Mouse (Mus musculus) CH12.LX (cell line): Measurements from ENCODE around the gene Kcnj15. TPM values are rescaled to one million over a fixed set of nuclear protein-coding genes. Genes with fewer than 3 reads are reported as not detected.
A peak's percentile ranks its signal among the peaks of the same experiment; 100 is the strongest.

Experiments
- DNase-seq: peaks from one replicate; pipeline ENCODE4 v3.0.0-alpha.2; 2013; ENCODE audit errors: extremely low read depth
- H3K27ac ChIP-seq: 2 replicates; pipeline ENCODE4 v1.5.1; 2012; ENCODE audit warnings: low read depth, mild to moderate bottlenecking, control low read depth, moderate library complexity; ENCODE audit not compliant: insufficient read depth
- H3K27me3 ChIP-seq: replicated peaks from 2 replicates; pipeline ENCODE3; 2012; ENCODE audit warnings: inconsistent platforms
- H3K36me3 ChIP-seq, 2 experiments: replicated peaks in 1 of 2; 2 replicates each; pipeline versions ENCODE3 to v1.6.1; 2012; ENCODE audit warnings: inconsistent platforms in 1 of 2, low read length in 1 of 2, mild to moderate bottlenecking in 1 of 2, mixed read lengths in 1 of 2, moderate library complexity in 1 of 2; ENCODE audit not compliant: control insufficient read depth in 1 of 2, insufficient read depth in 1 of 2
- H3K4me1 ChIP-seq, 2 experiments: 2 replicates each; pipeline ENCODE4 v1.6.1; 2012; ENCODE audit warnings: inconsistent platforms in 1 of 2, moderate library complexity in 1 of 2; ENCODE audit not compliant: insufficient read depth in 2 of 2, control insufficient read depth in 1 of 2
- H3K4me2 ChIP-seq: 2 replicates; pipeline ENCODE4 v1.6.1; 2012; ENCODE audit warnings: low read depth, mild to moderate bottlenecking, control low read depth; ENCODE audit not compliant: poor library complexity, insufficient read depth, severe bottlenecking
- H3K4me3 ChIP-seq, 3 experiments: fragments of 150-350 bp in 1 of 3; sonication (generic) in 1 of 3; replicated peaks in 1 of 3; 2 replicates each; pipeline versions ENCODE3 to v1.5.1; 2011 to 2012; ENCODE audit warnings: low read depth in 2 of 3, low read length in 2 of 3, mild to moderate bottlenecking in 2 of 3, moderate library complexity in 2 of 3, control low read depth in 1 of 3, improper control_type of control experiment in 1 of 3, inconsistent platforms in 1 of 3, mixed read lengths in 1 of 3; ENCODE audit not compliant: poor library complexity in 1 of 3
- H3K79me2 ChIP-seq: replicated peaks from 2 replicates; pipeline ENCODE4 v1.6.1; 2012; ENCODE audit warnings: mild to moderate bottlenecking, moderate library complexity; ENCODE audit not compliant: control insufficient read depth, poor library complexity, insufficient read depth, severe bottlenecking; ENCODE audit errors: extremely low read depth
- H3K9ac ChIP-seq: 2 replicates; pipeline ENCODE4 v1.6.1; 2012; ENCODE audit warnings: low read depth, mild to moderate bottlenecking, control low read depth, moderate library complexity; ENCODE audit not compliant: insufficient read depth
- H3K9me3 ChIP-seq: replicated peaks from 2 replicates; pipeline ENCODE3; 2012; ENCODE audit warnings: low read length, inconsistent platforms, mixed read lengths
- BHLHE40 ChIP-seq: IDR thresholded peaks from 2 replicates; pipeline ENCODE4 v1.6.1; 2011; ENCODE audit warnings: mild to moderate bottlenecking, low read depth, low read length, improper control_type of control experiment
- CHD2 ChIP-seq: IDR thresholded peaks from 2 replicates; pipeline ENCODE4 v1.6.1; 2011; ENCODE audit warnings: low read length, improper control_type of control experiment
- CTCF ChIP-seq, 2 experiments: IDR thresholded peaks in 1 of 2; conservative IDR thresholded peaks in 1 of 2; 2 replicates each; pipeline ENCODE4 v1.5.1; 2011 to 2012; ENCODE audit warnings: low read depth in 2 of 2, low read length in 2 of 2, improper control_type of control experiment in 1 of 2, inconsistent platforms in 1 of 2, mild to moderate bottlenecking in 1 of 2, moderate library complexity in 1 of 2
- E2F4 ChIP-seq: IDR thresholded peaks from 2 replicates; pipeline ENCODE4 v1.6.1; 2011; ENCODE audit warnings: low read depth, low read length, improper control_type of control experiment; ENCODE audit not compliant: insufficient replicate concordance
- ELF1 ChIP-seq: IDR thresholded peaks from 2 replicates; pipeline ENCODE4 v1.6.1; 2014; ENCODE audit warnings: low read depth, mild to moderate bottlenecking, inconsistent platforms, low read length, improper control_type of control experiment
- EP300 ChIP-seq: IDR thresholded peaks from 2 replicates; pipeline ENCODE4 v1.6.1; 2011; ENCODE audit warnings: low read length, improper control_type of control experiment
- ETS1 ChIP-seq: conservative IDR thresholded peaks from 2 replicates; pipeline ENCODE4 v1.6.1; 2012; ENCODE audit warnings: low read depth, mild to moderate bottlenecking, inconsistent platforms, low read length, improper control_type of control experiment, moderate library complexity
- GABPA ChIP-seq: IDR thresholded peaks from 2 replicates; pipeline ENCODE4 v1.6.1; 2012; ENCODE audit warnings: low read depth, low read length, improper control_type of control experiment, inconsistent platforms; ENCODE audit not compliant: insufficient replicate concordance
- HCFC1 ChIP-seq: IDR thresholded peaks from 2 replicates; pipeline ENCODE4 v1.6.1; 2012; ENCODE audit warnings: low read depth, mild to moderate bottlenecking, inconsistent platforms, low read length, improper control_type of control experiment
- JUND ChIP-seq: conservative IDR thresholded peaks from 2 replicates; pipeline ENCODE4 v1.6.1; 2011; ENCODE audit warnings: low read depth, low read length, improper control_type of control experiment
- KAT2A ChIP-seq: IDR thresholded peaks from 2 replicates; pipeline ENCODE4 v1.6.1; 2012; ENCODE audit warnings: low read length, improper control_type of control experiment, inconsistent platforms; ENCODE audit not compliant: insufficient replicate concordance
- MAFK ChIP-seq: IDR thresholded peaks from 2 replicates; pipeline ENCODE4 v1.6.1; 2011; ENCODE audit warnings: low read length, improper control_type of control experiment; ENCODE audit not compliant: insufficient replicate concordance
- MAX ChIP-seq: IDR thresholded peaks from 2 replicates; pipeline ENCODE4 v1.6.1; 2011; ENCODE audit warnings: low read length, improper control_type of control experiment
- MAZ ChIP-seq: IDR thresholded peaks from 2 replicates; pipeline ENCODE4 v1.6.1; 2012; ENCODE audit warnings: low read depth, mild to moderate bottlenecking, inconsistent platforms, low read length, improper control_type of control experiment, moderate library complexity
- MEF2A ChIP-seq: IDR thresholded peaks from 2 replicates; pipeline ENCODE4 v1.6.1; 2014; ENCODE audit warnings: low read depth, mild to moderate bottlenecking, inconsistent platforms, low read length, improper control_type of control experiment, borderline replicate concordance
- MXI1 ChIP-seq: IDR thresholded peaks from 2 replicates; pipeline ENCODE4 v1.6.1; 2011; ENCODE audit warnings: mild to moderate bottlenecking, low read depth, low read length, improper control_type of control experiment
- MYC ChIP-seq: IDR thresholded peaks from 2 replicates; pipeline ENCODE4 v1.6.1; 2011; ENCODE audit warnings: low read depth, mild to moderate bottlenecking, improper control_type of control experiment, low read length
- NELFE ChIP-seq: IDR thresholded peaks from 2 replicates; pipeline ENCODE4 v1.6.1; 2011; ENCODE audit warnings: low read depth, low read length, improper control_type of control experiment
- PAX5 ChIP-seq: IDR thresholded peaks from 2 replicates; pipeline ENCODE4 v1.6.1; 2012; ENCODE audit warnings: low read length, inconsistent platforms, mixed read lengths
- POLR2A ChIP-seq: IDR thresholded peaks from 2 replicates; pipeline ENCODE4 v1.6.1; 2011; ENCODE audit warnings: low read depth, mild to moderate bottlenecking, improper control_type of control experiment, low read length
- POLR2AphosphoS2 ChIP-seq: IDR thresholded peaks from 2 replicates; pipeline ENCODE4 v1.6.1; 2011; ENCODE audit warnings: low read depth, low read length, improper control_type of control experiment
- RAD21 ChIP-seq: IDR thresholded peaks from 2 replicates; pipeline ENCODE4 v1.6.1; 2011; ENCODE audit warnings: low read depth, mild to moderate bottlenecking, low read length, improper control_type of control experiment, moderate library complexity
- SIN3A ChIP-seq: IDR thresholded peaks from 2 replicates; pipeline ENCODE4 v1.6.1; 2012; ENCODE audit warnings: low read length, improper control_type of control experiment, inconsistent platforms
- SMC3 ChIP-seq: IDR thresholded peaks from 2 replicates; pipeline ENCODE4 v1.6.1; 2011; ENCODE audit warnings: low read depth, low read length, improper control_type of control experiment
- TBP ChIP-seq: conservative IDR thresholded peaks from 2 replicates; pipeline ENCODE4 v1.6.1; 2011; ENCODE audit warnings: low read depth, low read length, improper control_type of control experiment
- TCF12 ChIP-seq: IDR thresholded peaks from 2 replicates; pipeline ENCODE4 v1.6.1; 2014; ENCODE audit warnings: low read depth, mild to moderate bottlenecking, inconsistent platforms, low read length, improper control_type of control experiment
- UBTF ChIP-seq: IDR thresholded peaks from 2 replicates; pipeline ENCODE4 v1.6.1; 2012; ENCODE audit warnings: low read depth, mild to moderate bottlenecking, inconsistent platforms, low read length, improper control_type of control experiment, moderate library complexity
- USF1 ChIP-seq: IDR thresholded peaks from 2 replicates; pipeline ENCODE4 v1.6.1; 2014; ENCODE audit warnings: low read depth, mild to moderate bottlenecking, inconsistent platforms, low read length, improper control_type of control experiment
- USF2 ChIP-seq: conservative IDR thresholded peaks from 2 replicates; pipeline ENCODE4 v1.6.1; 2011; ENCODE audit warnings: low read depth, low read length, improper control_type of control experiment
- ZC3H11A ChIP-seq: IDR thresholded peaks from 2 replicates; pipeline ENCODE4 v1.6.1; 2012; ENCODE audit warnings: low read depth, mild to moderate bottlenecking, inconsistent platforms, low read length, improper control_type of control experiment
- ZKSCAN1 ChIP-seq: IDR thresholded peaks from 2 replicates; pipeline ENCODE4 v1.6.1; 2012; ENCODE audit warnings: low read depth, inconsistent platforms, low read length, improper control_type of control experiment, borderline replicate concordance
- ZMIZ1 ChIP-seq: IDR thresholded peaks from 2 replicates; pipeline ENCODE4 v1.6.1; 2012; ENCODE audit warnings: low read depth, mild to moderate bottlenecking, inconsistent platforms, low read length, improper control_type of control experiment
- ZNF384 ChIP-seq: IDR thresholded peaks from 2 replicates; pipeline ENCODE4 v1.6.1; 2012; ENCODE audit warnings: low read depth, low read length, improper control_type of control experiment, inconsistent platforms
- dilution Hi-C: fragments of 300-500 bp; cut with MboI; formaldehyde crosslinking; loops from 2 replicates; pipeline ENCODE4 v1.14.3; 2020; ENCODE audit warnings: low sequenced_read_pairs; ENCODE audit not compliant: extremely low pct_unique_long_range_greater_than_20kb, extremely low pct_ligation_motif_present
- in situ Hi-C: fragments of 300-500 bp; cut with MboI; formaldehyde crosslinking; loops from 3 replicates; pipeline ENCODE4 v1.14.3; 2019; ENCODE audit warnings: low sequenced_read_pairs, low pct_ligation_motif_present, low pct_unique_long_range_greater_than_20kb, mixed read lengths
- polyA plus RNA-seq: library from polyadenylated mRNA; unstranded; fragments of >175 nt; gene quantifications from 2 replicates; pipeline ENCODE4 v1.2.1, GENCODE M21; 2012; ENCODE audit warnings: low read depth; ENCODE audit not compliant: insufficient read length
- total RNA-seq, 2 experiments: library from RNA; depleted of rRNA; stranded (reverse); fragments of 300-350 nt in 1 of 2; fragments of >200 nt in 1 of 2; gene quantifications; 2 replicates each; pipeline ENCODE4 v1.2.3; 2012 to 2014

The Kcnj15 gene
- total and polyA plus RNA-seq, 3 experiments: 0.37 to 1.1 (median 0.51) TPM

DNA sequence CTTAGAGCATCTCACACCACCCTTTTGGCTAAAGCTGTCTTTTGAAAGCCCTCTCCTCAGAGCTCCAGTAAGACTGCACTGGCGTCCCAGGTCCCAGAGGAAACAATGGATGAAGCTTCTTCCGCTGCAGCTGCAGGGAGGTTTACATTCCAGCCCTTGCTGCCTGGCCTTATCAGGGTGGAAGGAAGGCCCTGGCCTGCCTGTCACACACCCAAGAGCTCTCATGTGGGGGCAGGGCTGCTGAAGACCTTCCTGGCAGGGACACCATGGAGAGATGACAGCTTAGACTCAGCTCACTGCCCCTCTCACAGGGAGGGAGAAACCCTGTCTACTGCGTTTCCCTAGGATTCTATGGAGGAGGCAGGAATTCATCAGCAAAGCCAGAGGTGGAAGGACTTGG lies 89.8 kb downstream of the Kcnj15 start:
- no peak for TF ChIP-seq KAT2A
- no peak for TF ChIP-seq ZMIZ1
- 0 out of 2 replicates have a peak, but pooled peaks have one; percentile 29 for TF ChIP-seq CHD2
- no peak for TF ChIP-seq USF1
- TF ChIP-seq BHLHE40: no peak
- TF ChIP-seq SMC3: no peak
- no peak for TF ChIP-seq CTCF (conservative IDR thresholded peaks at IDR 0.05 in 1 of 2, IDR thresholded peaks at IDR 0.05 in 1 of 2; ENCODE audit: low read depth in 2 of 2, low read length in 2 of 2)
- Histone ChIP-seq H3K4me3 (no peak overlapping the region), H3K27ac (peak overlapping the region; percentile 21; the same call in 1 of the 2 replicates), H3K36me3 (no peaks in the 10 kb centered on the region), H3K27me3 (no peaks in the 10 kb centered on the region), H3K4me1 (peaks cover 43 to 47% of the 10 kb centered on the region in 2 experiments), H3K9me3 (no peaks in the 10 kb centered on the region), H3K4me2 (no peak overlapping the region), H3K9ac (no peak overlapping the region), H3K79me2 (no peaks in the 10 kb centered on the region)
- in situ Hi-C loops: loop anchor here (5.0 to 25.0 kb wide), 3 partner anchors 225 to 618 kb away; no protein-coding TSS in a partner anchor
- DNase-seq: no peak
- dilution Hi-C loops: no loop called here

DNA sequence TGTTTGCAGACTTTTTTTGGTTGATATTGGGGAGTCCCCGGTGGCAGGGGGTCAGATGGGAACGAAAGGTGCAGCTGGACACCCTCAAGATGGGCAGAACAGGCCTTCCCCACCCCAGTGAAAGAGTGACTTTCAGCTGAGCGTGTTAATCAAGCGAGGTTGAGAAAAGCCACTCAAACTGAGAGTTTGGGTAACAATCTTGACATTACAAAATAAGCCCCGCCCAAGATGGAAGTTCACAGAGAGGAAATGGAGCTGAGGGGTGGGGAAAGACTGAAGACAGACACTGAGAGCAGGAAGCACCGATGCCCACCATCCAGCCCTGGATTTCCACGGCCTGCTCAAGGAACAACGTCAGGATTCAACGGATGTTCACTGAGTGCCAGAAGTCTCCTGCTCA lies 91.2 kb downstream of the Kcnj15 start:
- peaks cover 42 to 49% of the 10 kb centered on the region in 2 experiments for H3K4me1 ChIP-seq
- no peaks in the 10 kb centered on the region for H3K27me3 ChIP-seq
- peak; percentile 58 for DNase-seq
- peak overlapping the region; percentile 66 for H3K27ac ChIP-seq
- H3K79me2 ChIP-seq: no peaks in the 10 kb centered on the region
- H3K9ac ChIP-seq: peak overlapping the region; percentile 14; the same call in 1 of the 2 replicates
- in situ Hi-C loops: loop anchor here (5.0 to 25.0 kb wide), 3 partner anchors 224 to 616 kb away; no protein-coding TSS in a partner anchor
- dilution Hi-C loops: no loop called here
- H3K4me3 ChIP-seq: peak overlapping the region; percentile 4 to 28 (median 12)
- H3K9me3 ChIP-seq: no peaks in the 10 kb centered on the region
- peak overlapping the region; percentile 46 for H3K4me2 ChIP-seq
- H3K36me3 ChIP-seq: no peaks in the 10 kb centered on the region
- no peak for TF ChIP-seq GABPA
- TF ChIP-seq MAZ: 0 out of 2 replicates have a peak, but pooled peaks have one; percentile 43
- no peak for TF ChIP-seq POLR2AphosphoS2
- TF ChIP-seq UBTF: no peak
- no peak for TF ChIP-seq PAX5
- peak; percentile 89 for TF ChIP-seq TCF12
- TF ChIP-seq NELFE: no peak
- peak; percentile 65 for TF ChIP-seq BHLHE40
- peak; percentile 55; the same call in 1 of the 2 replicates for TF ChIP-seq TBP
- TF ChIP-seq HCFC1: no peak
- peak; percentile 75 for TF ChIP-seq ELF1
- peak; percentile 58; the same call in 1 of the 2 replicates for TF ChIP-seq EP300
- no peak for TF ChIP-seq JUND
- no peak; the same call in 1 of the 2 replicates for TF ChIP-seq MEF2A
- no peak for TF ChIP-seq ZC3H11A
- peak; percentile 80 for TF ChIP-seq ETS1
- no peak for TF ChIP-seq RAD21
- no peak; the same call in 1 of the 2 replicates for TF ChIP-seq SIN3A
- no peak for TF ChIP-seq ZKSCAN1
- TF ChIP-seq USF2: no peak
- no peak for TF ChIP-seq E2F4
- no peak for TF ChIP-seq SMC3
- no peak; the same call in 1 of the 2 replicates for TF ChIP-seq MXI1
- TF ChIP-seq POLR2A: peak; percentile 61
- no peak; the same call in 1 of the 2 replicates for TF ChIP-seq CHD2
- TF ChIP-seq ZNF384: no peak
- no peak for TF ChIP-seq MYC
- TF ChIP-seq CTCF (conservative IDR thresholded peaks at IDR 0.05 in 1 of 2, IDR thresholded peaks at IDR 0.05 in 1 of 2; ENCODE audit: low read depth in 2 of 2, low read length in 2 of 2): no peak
- no peak for TF ChIP-seq MAFK
- TF ChIP-seq MAX: peak; percentile 55; the same call in 1 of the 2 replicates
